Mouse (Mus musculus): ENCODE results near the gene Ddost. TPM values are rescaled to one million over a fixed set of nuclear protein-coding genes. Genes with fewer than 3 reads are reported as not detected.

The Ddost gene
- polyA plus RNA-seq, 1 experiment from 2014 or later = 214 TPM

GRCm38 (mm10) chr4:138303742-138304141 is 788 bp upstream of the Ddost start:
- no peaks in the 10 kb centered on the region for H3K9me3 ChIP-seq (ENCODE audit: control insufficient read depth, low read length)
- no peaks in the 10 kb centered on the region for H3K36me3 ChIP-seq (ENCODE audit: control insufficient read depth, insufficient read depth, low read length)
- ATAC-seq (ENCODE audit: low FRiP score) (no peak), DNase-seq (ENCODE audit: low spot score) (no peak)
- H3K9ac ChIP-seq (ENCODE audit: low read depth, low read length) = peak overlapping the region; percentile 70
- peak overlapping the region; percentile 37; the same call in 1 of the 2 replicates for H3K27ac ChIP-seq (ENCODE audit: low read depth, low read length)
- H3K4me1 ChIP-seq (replicated peaks; ENCODE audit: control insufficient read depth, insufficient read depth, low read length) = peaks cover 4% of the 10 kb centered on the region
- peak overlapping the region; percentile 64 for H3K4me2 ChIP-seq (replicated peaks; ENCODE audit: low read depth, low read length)
- 20% methylated on average over 18 of the region's 18 CpGs for WGBS
- H3K27me3 ChIP-seq (ENCODE audit: control insufficient read depth, insufficient read depth, low read length) = no peaks in the 10 kb centered on the region
- peak overlapping the region; percentile 55 for H3K4me3 ChIP-seq (ENCODE audit: low read depth, low read length)

- Histone ChIP-seq H3K9ac (ENCODE audit: low read depth, low read length) (no peak overlapping the region), H3K4me3 (ENCODE audit: low read depth, low read length) (no peak overlapping the region), H3K4me1 (replicated peaks; ENCODE audit: control insufficient read depth, insufficient read depth, low read length) (peaks cover 4% of the 10 kb centered on the region), H3K27me3 (ENCODE audit: control insufficient read depth, insufficient read depth, low read length) (no peaks in the 10 kb centered on the region), H3K27ac (ENCODE audit: low read depth, low read length) (no peak overlapping the region), H3K36me3 (ENCODE audit: control insufficient read depth, insufficient read depth, low read length) (peaks cover 10% of the 10 kb centered on the region), H3K4me2 (replicated peaks; ENCODE audit: low read depth, low read length) (no peak overlapping the region), H3K9me3 (ENCODE audit: control insufficient read depth, low read length) (no peaks in the 10 kb centered on the region)
- no peak for DNase-seq (ENCODE audit: low spot score)
- 85% methylated on average over 3 of the region's 3 CpGs for WGBS
- no peak for ATAC-seq (ENCODE audit: low FRiP score)
These were observed 2.5 kb downstream of the Ddost start for GRCm38 (mm10) chr4:138307025-138307424.

- Histone ChIP-seq H3K9ac (ENCODE audit: low read depth, low read length) (no peak overlapping the region), H3K27ac (ENCODE audit: low read depth, low read length) (no peak overlapping the region), H3K4me1 (replicated peaks; ENCODE audit: control insufficient read depth, insufficient read depth, low read length) (peaks cover 4% of the 10 kb centered on the region), H3K4me3 (ENCODE audit: low read depth, low read length) (no peak overlapping the region), H3K4me2 (replicated peaks; ENCODE audit: low read depth, low read length) (no peak overlapping the region), H3K36me3 (ENCODE audit: control insufficient read depth, insufficient read depth, low read length) (peaks cover 10% of the 10 kb centered on the region), H3K9me3 (ENCODE audit: control insufficient read depth, low read length) (no peaks in the 10 kb centered on the region), H3K27me3 (ENCODE audit: control insufficient read depth, insufficient read depth, low read length) (no peaks in the 10 kb centered on the region)
- ATAC-seq (ENCODE audit: low FRiP score) (no peak), DNase-seq (ENCODE audit: low spot score) (no peak)
- 96% methylated on average over 12 of the region's 12 CpGs for WGBS
These were observed 3.2 kb downstream of the Ddost start for GRCm38 (mm10) chr4:138307739-138308138.

- H3K36me3 ChIP-seq (ENCODE audit: control insufficient read depth, insufficient read depth, low read length) = peaks cover 14% of the 10 kb centered on the region
- no peaks in the 10 kb centered on the region for H3K27me3 ChIP-seq (ENCODE audit: control insufficient read depth, insufficient read depth, low read length)
- ATAC-seq (ENCODE audit: low FRiP score) (no peak), DNase-seq (ENCODE audit: low spot score) (no peak)
- no peak overlapping the region for H3K9ac ChIP-seq (ENCODE audit: low read depth, low read length)
- H3K4me3 ChIP-seq (ENCODE audit: low read depth, low read length) = no peak overlapping the region
- H3K27ac ChIP-seq (ENCODE audit: low read depth, low read length) = no peak overlapping the region
- no peak overlapping the region for H3K4me2 ChIP-seq (replicated peaks; ENCODE audit: low read depth, low read length)
- H3K9me3 ChIP-seq (ENCODE audit: control insufficient read depth, low read length) = no peaks in the 10 kb centered on the region
- peaks cover 4% of the 10 kb centered on the region for H3K4me1 ChIP-seq (replicated peaks; ENCODE audit: control insufficient read depth, insufficient read depth, low read length)
- 94% methylated on average over 19 of the region's 19 CpGs for WGBS
These were observed 5.9 kb downstream of the Ddost start for GRCm38 (mm10) chr4:138310311-138310910.

- peak; percentile 10; the same call in 1 of the 2 replicates for ATAC-seq (ENCODE audit: low FRiP score)
- peak; percentile 60 for DNase-seq (ENCODE audit: low spot score)
- Histone ChIP-seq H3K36me3 (ENCODE audit: control insufficient read depth, insufficient read depth, low read length) (peaks cover 14% of the 10 kb centered on the region), H3K27ac (ENCODE audit: low read depth, low read length) (no peak overlapping the region), H3K27me3 (ENCODE audit: control insufficient read depth, insufficient read depth, low read length) (no peaks in the 10 kb centered on the region), H3K9ac (ENCODE audit: low read depth, low read length) (no peak overlapping the region), H3K4me3 (ENCODE audit: low read depth, low read length) (no peak overlapping the region), H3K9me3 (ENCODE audit: control insufficient read depth, low read length) (no peaks in the 10 kb centered on the region), H3K4me2 (replicated peaks; ENCODE audit: low read depth, low read length) (no peak overlapping the region), H3K4me1 (replicated peaks; ENCODE audit: control insufficient read depth, insufficient read depth, low read length) (no peaks in the 10 kb centered on the region)
- whole genome bisulfite sequencing = 72% methylated on average over 8 of the region's 8 CpGs
These were observed 7.1 kb downstream of the Ddost start for GRCm38 (mm10) chr4:138311595-138311994.

- Histone ChIP-seq H3K4me3 (ENCODE audit: low read depth, low read length) (no peak overlapping the region), H3K4me1 (replicated peaks; ENCODE audit: control insufficient read depth, insufficient read depth, low read length) (no peaks in the 10 kb centered on the region), H3K27ac (ENCODE audit: low read depth, low read length) (no peak overlapping the region), H3K27me3 (ENCODE audit: control insufficient read depth, insufficient read depth, low read length) (no peaks in the 10 kb centered on the region), H3K36me3 (ENCODE audit: control insufficient read depth, insufficient read depth, low read length) (peaks cover 14% of the 10 kb centered on the region), H3K4me2 (replicated peaks; ENCODE audit: low read depth, low read length) (no peak overlapping the region), H3K9ac (ENCODE audit: low read depth, low read length) (no peak overlapping the region), H3K9me3 (ENCODE audit: control insufficient read depth, low read length) (no peaks in the 10 kb centered on the region)
- 90% methylated on average over 3 of the region's 3 CpGs for WGBS
- no peak for ATAC-seq (ENCODE audit: low FRiP score)
- no peak for DNase-seq (ENCODE audit: low spot score)
These were observed 7.6 kb downstream of the Ddost start for GRCm38 (mm10) chr4:138312105-138312504.

GRCm38 (mm10) chr4:138313021-138313420 is 8.5 kb downstream of the Ddost start:
- DNase-seq (ENCODE audit: low spot score) = no peak
- no peak overlapping the region for H3K9ac ChIP-seq (ENCODE audit: low read depth, low read length)
- WGBS = 93% methylated on average over 11 of the region's 11 CpGs
- H3K4me1 ChIP-seq (replicated peaks; ENCODE audit: control insufficient read depth, insufficient read depth, low read length) = no peaks in the 10 kb centered on the region
- peaks cover 14% of the 10 kb centered on the region for H3K36me3 ChIP-seq (ENCODE audit: control insufficient read depth, insufficient read depth, low read length)
- no peak overlapping the region for H3K4me2 ChIP-seq (replicated peaks; ENCODE audit: low read depth, low read length)
- H3K27me3 ChIP-seq (ENCODE audit: control insufficient read depth, insufficient read depth, low read length) = no peaks in the 10 kb centered on the region
- no peak for ATAC-seq (ENCODE audit: low FRiP score)
- H3K9me3 ChIP-seq (ENCODE audit: control insufficient read depth, low read length) = no peaks in the 10 kb centered on the region
- H3K4me3 ChIP-seq (ENCODE audit: low read depth, low read length) = no peak overlapping the region
- no peak overlapping the region for H3K27ac ChIP-seq (ENCODE audit: low read depth, low read length)

- ATAC-seq (ENCODE audit: low FRiP score) (no peak), DNase-seq (ENCODE audit: low spot score) (no peak)
- peaks cover 14% of the 10 kb centered on the region for H3K36me3 ChIP-seq (ENCODE audit: control insufficient read depth, insufficient read depth, low read length)
- no peaks in the 10 kb centered on the region for H3K9me3 ChIP-seq (ENCODE audit: control insufficient read depth, low read length)
- H3K27me3 ChIP-seq (ENCODE audit: control insufficient read depth, insufficient read depth, low read length) = no peaks in the 10 kb centered on the region
- no peak overlapping the region for H3K4me3 ChIP-seq (ENCODE audit: low read depth, low read length)
- 89% methylated on average over 4 of the region's 4 CpGs for WGBS
- no peak overlapping the region for H3K4me2 ChIP-seq (replicated peaks; ENCODE audit: low read depth, low read length)
- no peaks in the 10 kb centered on the region for H3K4me1 ChIP-seq (replicated peaks; ENCODE audit: control insufficient read depth, insufficient read depth, low read length)
- no peak overlapping the region for H3K9ac ChIP-seq (ENCODE audit: low read depth, low read length)
- no peak overlapping the region for H3K27ac ChIP-seq (ENCODE audit: low read depth, low read length)
These were observed 9.3 kb downstream of the Ddost start for GRCm38 (mm10) chr4:138313795-138314194.

GRCm38 (mm10) chr4:138315781-138316180 is 11.3 kb downstream of the Ddost start:
- Histone ChIP-seq H3K27ac (ENCODE audit: low read depth, low read length) (no peak overlapping the region), H3K4me1 (replicated peaks; ENCODE audit: control insufficient read depth, insufficient read depth, low read length) (no peaks in the 10 kb centered on the region), H3K36me3 (ENCODE audit: control insufficient read depth, insufficient read depth, low read length) (peaks cover 6% of the 10 kb centered on the region), H3K9ac (ENCODE audit: low read depth, low read length) (no peak overlapping the region), H3K27me3 (ENCODE audit: control insufficient read depth, insufficient read depth, low read length) (no peaks in the 10 kb centered on the region), H3K4me3 (ENCODE audit: low read depth, low read length) (no peak overlapping the region), H3K4me2 (replicated peaks; ENCODE audit: low read depth, low read length) (no peak overlapping the region), H3K9me3 (ENCODE audit: control insufficient read depth, low read length) (no peaks in the 10 kb centered on the region)
- DNase-seq (ENCODE audit: low spot score) = peak; percentile 40
- ATAC-seq (ENCODE audit: low FRiP score) = no peak
- WGBS = 66% methylated on average over 9 of the region's 9 CpGs
